Mouse (Mus musculus): ENCODE results near the gene Dnajc25. TPM values are rescaled to one million over a fixed set of nuclear protein-coding genes. Genes with fewer than 3 reads are reported as not detected.

The Dnajc25 gene
- total RNA-seq, 2 experiments from 2014 or later: 11.3 to 13.7 TPM

DNA sequence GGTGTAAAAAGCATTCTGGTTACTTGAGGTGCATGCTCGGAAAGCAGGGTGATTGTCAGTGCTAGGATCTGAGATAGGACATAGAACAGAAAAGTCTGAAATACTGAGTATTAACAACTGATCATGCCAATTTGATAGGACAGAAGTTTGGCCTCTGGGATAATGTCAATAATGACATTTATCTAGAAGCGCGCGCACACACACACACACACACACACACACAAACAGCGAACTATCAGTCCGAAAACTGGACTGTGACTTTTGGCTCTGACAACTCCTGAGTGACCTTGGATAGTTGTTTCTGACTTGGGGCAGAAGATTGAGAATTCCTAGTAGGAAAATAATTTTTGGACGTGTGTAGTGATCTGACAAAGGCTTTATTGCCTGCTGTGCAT, 8.9 kb downstream of the Dnajc25 start:
- no peak for DNase-seq

GRCm38 (mm10) chr4:59006211-59006610, 11.3 kb downstream of the Dnajc25 start:
- DNase-seq: no peak

- no peak for DNase-seq
Observed at GRCm38 (mm10) chr4:59007016-59007415, 12.2 kb downstream of the Dnajc25 start.

- DNase-seq: no peak
Observed at GRCm38 (mm10) chr4:59007974-59008373, 13.1 kb downstream of the Dnajc25 start.

DNA sequence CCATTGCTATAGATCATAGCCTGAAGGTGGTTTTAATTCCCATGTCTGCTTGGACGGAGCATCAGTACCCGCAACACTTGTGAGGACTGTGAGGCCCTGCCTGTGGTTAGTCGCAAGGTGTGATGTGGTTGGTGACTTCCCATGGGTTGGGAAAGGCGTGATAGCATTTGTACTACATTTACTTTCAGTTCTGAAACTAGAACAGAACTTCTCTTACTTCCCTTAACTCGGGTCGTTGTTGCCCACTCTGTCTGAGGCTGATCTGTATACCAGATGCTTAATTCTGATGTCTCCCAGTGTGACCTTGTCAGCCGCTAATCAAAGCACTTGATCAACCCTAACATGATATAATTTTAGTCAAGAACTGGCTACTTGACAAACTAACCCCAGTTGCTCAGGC, 14.3 kb downstream of the Dnajc25 start:
- no peak for DNase-seq

GRCm38 (mm10) chr4:59009696-59010095, 14.8 kb downstream of the Dnajc25 start:
- DNase-seq: no peak

GRCm38 (mm10) chr4:59011446-59011845, 16.6 kb downstream of the Dnajc25 start:
- no peak for DNase-seq

DNA sequence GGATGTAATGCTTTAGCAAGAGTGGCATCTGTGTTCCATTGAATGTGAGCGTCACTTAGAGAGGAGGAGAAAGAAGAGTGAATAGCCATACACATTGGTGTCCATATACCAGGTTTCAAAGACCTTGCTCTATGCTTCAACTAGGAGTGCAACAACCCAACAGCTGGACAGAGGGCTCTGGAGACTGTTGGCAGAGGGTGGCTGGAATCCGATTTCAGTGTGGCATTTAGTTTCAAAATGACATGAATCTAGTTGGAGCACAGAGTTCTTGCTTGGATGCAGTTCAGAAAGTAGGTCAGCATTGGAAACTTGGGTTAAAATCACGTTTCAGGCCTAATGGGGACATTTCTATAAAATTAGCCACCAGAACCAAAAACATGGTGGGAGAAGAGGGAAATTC, 20.3 kb downstream of the Dnajc25 start:
- DNase-seq: no peak

- DNase-seq: no peak
Observed at GRCm38 (mm10) chr4:59016922-59017321, 22.1 kb downstream of the Dnajc25 start.

- DNase-seq: peak; percentile 19
Observed at GRCm38 (mm10) chr4:59034325-59034917, 39.6 kb downstream of the Dnajc25 start.

DNA sequence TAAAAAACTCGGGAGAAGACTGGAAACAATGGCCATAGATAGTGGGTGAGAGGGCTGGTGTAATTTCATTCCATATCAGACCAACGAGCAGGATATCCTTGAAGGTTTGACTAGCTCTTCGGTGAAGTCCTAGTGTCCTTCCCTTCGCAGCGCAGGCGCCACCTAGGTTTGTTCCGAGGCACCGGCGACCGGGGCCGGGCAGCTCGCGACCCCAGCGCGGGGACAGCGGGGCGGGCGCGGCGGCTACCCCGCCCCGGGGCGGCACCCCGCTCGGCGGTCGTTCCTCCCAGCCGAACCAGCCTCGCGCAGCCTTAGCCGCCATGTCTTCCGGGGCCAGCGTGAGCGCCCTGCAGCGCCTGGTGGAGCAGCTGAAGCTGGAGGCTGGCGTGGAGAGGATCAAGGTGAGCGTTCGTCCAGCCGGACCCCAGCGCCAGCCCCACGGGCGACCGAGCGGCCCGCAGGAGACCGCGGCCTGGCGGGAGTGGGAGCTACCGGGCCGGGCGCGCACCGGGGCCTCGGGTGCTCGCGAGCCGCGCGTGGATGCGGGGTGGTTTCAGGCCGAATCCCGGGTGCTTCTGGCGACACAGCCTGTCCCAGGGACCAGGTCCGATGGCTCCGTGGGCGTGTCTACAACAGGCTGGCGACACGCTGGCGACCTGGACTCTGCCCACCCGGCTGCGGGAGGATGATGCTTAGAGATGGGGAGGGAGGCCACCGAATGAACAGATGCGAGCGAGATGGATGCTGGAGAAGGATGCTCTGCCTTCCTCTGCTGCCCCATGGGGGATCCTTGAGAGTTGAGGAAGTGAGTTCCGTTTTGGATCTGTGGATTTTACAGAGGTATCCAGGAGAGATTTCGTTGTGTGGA, 40.3 kb downstream of the Dnajc25 start, which contains the start of gene Gng10:
Gene Gng10 (plus strand): TSS at position 171 of the 868 bp plus-strand sequence.
- peak; percentile 71 for DNase-seq

- DNase-seq: no peak
Observed at GRCm38 (mm10) chr4:59035786-59036350, 41.0 kb downstream of the Dnajc25 start.

- peak; percentile 71 for DNase-seq
Observed at GRCm38 (mm10) chr4:59036490-59037127, 41.7 kb downstream of the Dnajc25 start.

DNA sequence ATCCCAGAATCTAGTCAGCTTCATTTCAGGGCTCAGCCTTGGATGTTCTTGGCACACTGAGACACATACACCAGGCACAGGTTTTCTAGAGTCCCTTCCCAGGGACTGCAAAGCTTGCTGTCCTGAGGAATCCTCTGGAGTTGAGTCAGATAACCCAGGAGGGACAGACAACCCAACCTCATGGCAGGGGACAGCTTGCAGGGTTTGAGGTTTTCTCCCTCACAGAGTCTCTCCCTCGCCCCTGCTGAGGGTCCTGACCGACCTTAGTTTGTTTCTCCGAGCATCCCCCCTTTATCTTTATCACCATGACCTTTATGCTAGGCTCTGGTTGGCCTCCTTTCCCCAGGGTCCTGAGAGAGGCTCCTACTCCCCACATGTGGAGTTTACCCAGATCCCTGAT, 42.7 kb downstream of the Dnajc25 start:
- DNase-seq: no peak

DNA sequence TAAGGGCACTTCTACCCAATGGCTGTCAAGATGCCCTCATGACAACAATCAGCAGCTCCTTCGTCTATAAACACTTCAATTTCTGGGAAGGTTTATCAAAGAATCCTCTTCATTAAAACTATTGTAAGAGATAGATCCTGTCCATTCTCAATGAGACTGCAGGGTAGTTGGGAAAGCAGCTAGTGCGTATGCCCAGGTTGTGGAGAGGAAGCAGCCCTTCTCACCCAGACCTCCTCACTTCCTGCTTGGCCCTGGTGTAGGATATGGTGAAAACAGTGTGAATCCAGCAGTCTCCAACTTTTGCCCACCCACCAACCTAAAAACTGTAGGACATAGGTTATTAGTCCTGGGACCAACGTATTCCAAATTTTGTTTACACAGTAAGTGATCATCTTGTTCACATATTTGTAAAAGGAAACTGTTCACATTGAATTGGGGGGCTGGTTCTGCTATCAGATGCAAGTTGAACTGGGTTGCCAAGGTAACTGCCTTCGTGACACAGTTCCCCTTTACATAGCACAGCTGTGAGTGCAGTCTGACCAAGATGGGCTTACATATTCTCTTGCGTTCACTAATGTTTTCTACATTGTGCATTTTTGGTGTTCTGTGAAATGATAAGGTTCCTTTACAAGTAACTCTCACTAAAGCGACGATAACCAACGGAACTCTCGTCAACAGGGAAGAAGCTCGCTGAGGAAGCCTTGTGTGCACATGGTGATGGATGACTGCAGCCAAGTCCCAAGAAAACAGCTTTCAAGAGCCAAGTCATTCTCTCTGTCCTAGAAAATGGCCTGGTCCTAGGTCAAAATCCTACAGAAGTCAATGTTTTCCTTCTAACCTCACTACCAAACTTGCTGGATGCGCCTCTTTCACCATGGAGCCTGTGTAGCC, 45.8 kb downstream of the Dnajc25 start:
- no peak for DNase-seq

DNA sequence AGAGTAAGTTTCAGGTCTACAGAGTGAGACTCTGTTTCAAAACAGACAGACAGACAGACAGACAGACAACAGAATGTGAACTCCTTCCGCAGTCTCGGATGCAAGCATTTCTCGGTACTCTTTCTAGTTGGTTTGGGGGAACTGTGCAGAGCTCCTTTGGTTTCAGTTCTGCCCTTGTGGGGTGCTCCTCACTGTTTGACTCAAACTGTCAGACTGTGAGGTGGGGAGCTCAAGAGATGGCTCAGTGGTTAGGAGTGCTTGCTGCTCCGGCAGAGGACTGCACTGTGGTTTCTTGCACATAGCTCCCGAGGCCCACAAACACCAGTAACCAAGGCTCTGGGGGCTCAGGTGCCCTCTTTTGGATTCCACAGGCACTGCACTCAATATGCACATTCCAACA, 48.2 kb downstream of the Dnajc25 start:
- no peak for DNase-seq

GRCm38 (mm10) chr4:59043891-59044290, 49.0 kb downstream of the Dnajc25 start:
- no peak for DNase-seq

- no peak for DNase-seq
Observed at GRCm38 (mm10) chr4:59047222-59047621, 52.4 kb downstream of the Dnajc25 start.

- DNase-seq: no peak
Observed at GRCm38 (mm10) chr4:59051081-59051480, 56.2 kb downstream of the Dnajc25 start.

DNA sequence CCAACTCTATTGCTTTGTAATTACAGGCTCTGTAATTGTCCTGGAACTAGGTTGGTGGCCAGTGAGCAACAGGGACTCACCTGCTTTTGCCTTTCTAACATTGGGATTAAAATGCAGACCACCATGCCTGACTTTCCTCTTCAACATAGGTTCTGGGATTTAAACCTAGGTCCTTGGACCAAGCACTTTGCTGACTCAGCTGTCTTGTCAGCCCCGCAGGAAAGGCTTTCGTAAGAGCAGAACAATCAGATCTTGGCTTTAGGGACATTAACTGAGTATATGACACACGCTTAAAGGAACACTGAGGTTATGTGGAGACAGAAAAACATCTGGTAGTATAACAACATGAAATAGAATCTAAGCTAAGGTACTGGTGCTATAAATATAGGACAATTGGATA, 63.1 kb downstream of the Dnajc25 start:
- no peak for DNase-seq

- DNase-seq: no peak
Observed at GRCm38 (mm10) chr4:59062526-59062925, 67.7 kb downstream of the Dnajc25 start.

DNA sequence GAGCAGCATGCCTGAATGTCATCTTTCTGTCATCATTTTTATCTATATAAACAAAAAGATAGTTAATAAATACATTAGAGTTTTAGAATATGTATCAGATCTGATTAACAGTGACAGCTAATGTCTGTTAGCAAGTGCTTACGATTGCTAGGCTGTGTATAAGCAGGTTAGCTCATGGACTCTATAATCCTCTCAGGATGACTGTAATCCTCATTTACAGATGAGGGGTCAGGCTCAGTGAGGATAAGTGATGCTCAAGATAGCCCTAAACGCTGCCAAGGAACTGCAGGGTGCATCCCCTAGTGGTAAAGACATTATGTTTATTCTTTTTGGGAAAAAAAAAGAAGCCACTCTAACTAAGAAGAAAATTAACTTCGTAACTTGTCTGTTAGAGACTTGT, 74.4 kb downstream of the Dnajc25 start:
- DNase-seq: no peak

Measured in gastrocnemius, postnatal 10 days (tissue).